Mouse (Mus musculus): ENCODE data around the gene Me1.

Gene Me1

GRCm38 (mm10) chr9:86734357-86734756 lies 38.6 kb upstream of the Me1 start:
- TF ChIP-seq CTCF (conservative IDR thresholded peaks at IDR 0.05; ENCODE audit: low read length) (no peak), POU5F1 (IDR thresholded peaks at IDR 0.05; ENCODE audit: borderline replicate concordance, low read length) (no peak), NANOG (IDR thresholded peaks at IDR 0.05; ENCODE audit: borderline replicate concordance, low read length) (no peak)
- peaks cover 17% of the 10 kb centered on the region for H3K4me1 ChIP-seq (replicated peaks; ENCODE audit: low read depth, low read length)
- H3K4me3 ChIP-seq (replicated peaks; ENCODE audit: low read length): no peak overlapping the region
- no peaks in the 10 kb centered on the region for H3K9me3 ChIP-seq (ENCODE audit: low read length)
- no peaks in the 10 kb centered on the region for H3K36me3 ChIP-seq (ENCODE audit: insufficient read depth, low read length)
- no peaks in the 10 kb centered on the region for H3K27me3 ChIP-seq (ENCODE audit: insufficient read depth, low read length)

GRCm38 (mm10) chr9:86729811-86730210 lies 34.1 kb upstream of the Me1 start:
- H3K27me3 ChIP-seq (ENCODE audit: insufficient read depth, low read length): no peaks in the 10 kb centered on the region
- TF ChIP-seq POU5F1 (IDR thresholded peaks at IDR 0.05; ENCODE audit: borderline replicate concordance, low read length) (no peak), CTCF (conservative IDR thresholded peaks at IDR 0.05; ENCODE audit: low read length) (no peak), NANOG (IDR thresholded peaks at IDR 0.05; ENCODE audit: borderline replicate concordance, low read length) (no peak)
- H3K36me3 ChIP-seq (ENCODE audit: insufficient read depth, low read length): no peaks in the 10 kb centered on the region
- peaks cover 20% of the 10 kb centered on the region for H3K4me1 ChIP-seq (replicated peaks; ENCODE audit: low read depth, low read length)
- H3K4me3 ChIP-seq (replicated peaks; ENCODE audit: low read length): no peak overlapping the region
- no peaks in the 10 kb centered on the region for H3K9me3 ChIP-seq (ENCODE audit: low read length)

GRCm38 (mm10) chr9:86729084-86729483 lies 33.3 kb upstream of the Me1 start:
- Histone ChIP-seq H3K4me3 (replicated peaks; ENCODE audit: low read length) (no peak overlapping the region), H3K4me1 (replicated peaks; ENCODE audit: low read depth, low read length) (peaks cover 21% of the 10 kb centered on the region), H3K9me3 (ENCODE audit: low read length) (no peaks in the 10 kb centered on the region), H3K27me3 (ENCODE audit: insufficient read depth, low read length) (no peaks in the 10 kb centered on the region), H3K36me3 (ENCODE audit: insufficient read depth, low read length) (no peaks in the 10 kb centered on the region)
- no peak for TF ChIP-seq POU5F1 (IDR thresholded peaks at IDR 0.05; ENCODE audit: borderline replicate concordance, low read length)
- TF ChIP-seq NANOG (IDR thresholded peaks at IDR 0.05; ENCODE audit: borderline replicate concordance, low read length): no peak
- no peak for TF ChIP-seq CTCF (conservative IDR thresholded peaks at IDR 0.05; ENCODE audit: low read length)

GRCm38 (mm10) chr9:86728214-86728814 lies 32.6 kb upstream of the Me1 start:
- no peak overlapping the region for H3K4me3 ChIP-seq (replicated peaks; ENCODE audit: low read length)
- H3K36me3 ChIP-seq (ENCODE audit: insufficient read depth, low read length): no peaks in the 10 kb centered on the region
- H3K9me3 ChIP-seq (ENCODE audit: low read length): no peaks in the 10 kb centered on the region
- no peak for TF ChIP-seq NANOG (IDR thresholded peaks at IDR 0.05; ENCODE audit: borderline replicate concordance, low read length)
- no peak for TF ChIP-seq POU5F1 (IDR thresholded peaks at IDR 0.05; ENCODE audit: borderline replicate concordance, low read length)
- TF ChIP-seq CTCF (conservative IDR thresholded peaks at IDR 0.05; ENCODE audit: low read length): no peak
- H3K27me3 ChIP-seq (ENCODE audit: insufficient read depth, low read length): no peaks in the 10 kb centered on the region
- H3K4me1 ChIP-seq (replicated peaks; ENCODE audit: low read depth, low read length): peaks cover 25% of the 10 kb centered on the region

GRCm38 (mm10) chr9:86726381-86726720 lies 30.6 kb upstream of the Me1 start:
- H3K9me3 ChIP-seq (ENCODE audit: low read length): no peaks in the 10 kb centered on the region
- no peaks in the 10 kb centered on the region for H3K27me3 ChIP-seq (ENCODE audit: insufficient read depth, low read length)
- TF ChIP-seq CTCF (conservative IDR thresholded peaks at IDR 0.05; ENCODE audit: low read length) (no peak), POU5F1 (IDR thresholded peaks at IDR 0.05; ENCODE audit: borderline replicate concordance, low read length) (no peak), NANOG (IDR thresholded peaks at IDR 0.05; ENCODE audit: borderline replicate concordance, low read length) (no peak)
- H3K4me1 ChIP-seq (replicated peaks; ENCODE audit: low read depth, low read length): peaks cover 33% of the 10 kb centered on the region
- no peaks in the 10 kb centered on the region for H3K36me3 ChIP-seq (ENCODE audit: insufficient read depth, low read length)
- no peak overlapping the region for H3K4me3 ChIP-seq (replicated peaks; ENCODE audit: low read length)

- no peaks in the 10 kb centered on the region for H3K9me3 ChIP-seq (ENCODE audit: low read length)
- H3K4me3 ChIP-seq (replicated peaks; ENCODE audit: low read length): no peak overlapping the region
- no peaks in the 10 kb centered on the region for H3K27me3 ChIP-seq (ENCODE audit: insufficient read depth, low read length)
- TF ChIP-seq NANOG (IDR thresholded peaks at IDR 0.05; ENCODE audit: borderline replicate concordance, low read length) (no peak), CTCF (conservative IDR thresholded peaks at IDR 0.05; ENCODE audit: low read length) (no peak), POU5F1 (IDR thresholded peaks at IDR 0.05; ENCODE audit: borderline replicate concordance, low read length) (no peak)
- H3K4me1 ChIP-seq (replicated peaks; ENCODE audit: low read depth, low read length): peaks cover 39% of the 10 kb centered on the region
- H3K36me3 ChIP-seq (ENCODE audit: insufficient read depth, low read length): no peaks in the 10 kb centered on the region
These were observed 30.0 kb upstream of the Me1 start for GRCm38 (mm10) chr9:86725604-86726380.

- no peak overlapping the region for H3K4me3 ChIP-seq (replicated peaks; ENCODE audit: low read length)
- TF ChIP-seq POU5F1 (IDR thresholded peaks at IDR 0.05; ENCODE audit: borderline replicate concordance, low read length) (no peak), CTCF (conservative IDR thresholded peaks at IDR 0.05; ENCODE audit: low read length) (no peak), NANOG (IDR thresholded peaks at IDR 0.05; ENCODE audit: borderline replicate concordance, low read length) (no peak)
- no peaks in the 10 kb centered on the region for H3K27me3 ChIP-seq (ENCODE audit: insufficient read depth, low read length)
- no peaks in the 10 kb centered on the region for H3K9me3 ChIP-seq (ENCODE audit: low read length)
- no peaks in the 10 kb centered on the region for H3K36me3 ChIP-seq (ENCODE audit: insufficient read depth, low read length)
- peaks cover 46% of the 10 kb centered on the region for H3K4me1 ChIP-seq (replicated peaks; ENCODE audit: low read depth, low read length)
These were observed 29.3 kb upstream of the Me1 start for GRCm38 (mm10) chr9:86725066-86725465.

GRCm38 (mm10) chr9:86720794-86721193 lies 25.0 kb upstream of the Me1 start:
- Histone ChIP-seq H3K9me3 (ENCODE audit: low read length) (no peaks in the 10 kb centered on the region), H3K4me3 (replicated peaks; ENCODE audit: low read length) (no peak overlapping the region), H3K4me1 (replicated peaks; ENCODE audit: low read depth, low read length) (peaks cover 48% of the 10 kb centered on the region), H3K36me3 (ENCODE audit: insufficient read depth, low read length) (no peaks in the 10 kb centered on the region), H3K27me3 (ENCODE audit: insufficient read depth, low read length) (no peaks in the 10 kb centered on the region)
- TF ChIP-seq POU5F1 (IDR thresholded peaks at IDR 0.05; ENCODE audit: borderline replicate concordance, low read length) (no peak), CTCF (conservative IDR thresholded peaks at IDR 0.05; ENCODE audit: low read length) (no peak), NANOG (IDR thresholded peaks at IDR 0.05; ENCODE audit: borderline replicate concordance, low read length) (no peak)
